Mouse (Mus musculus) CH12.LX (cell line): Measurements from ENCODE around the gene Dnah5. TPM values are rescaled to one million over a fixed set of nuclear protein-coding genes. Genes with fewer than 3 reads are reported as not detected.

Source experiments
- DNase-seq: peaks from one replicate; pipeline ENCODE4 v3.0.0-alpha.2; 2013; ENCODE audit errors: extremely low read depth
- H3K27ac ChIP-seq: 2 replicates; pipeline ENCODE4 v1.5.1; 2012; ENCODE audit warnings: low read depth, mild to moderate bottlenecking, control low read depth, moderate library complexity; ENCODE audit not compliant: insufficient read depth
- H3K27me3 ChIP-seq: replicated peaks from 2 replicates; pipeline ENCODE3; 2012; ENCODE audit warnings: inconsistent platforms
- H3K36me3 ChIP-seq, 2 experiments: replicated peaks in 1 of 2; 2 replicates each; pipeline versions ENCODE3 to v1.6.1; 2012; ENCODE audit warnings: inconsistent platforms in 1 of 2, low read length in 1 of 2, mild to moderate bottlenecking in 1 of 2, mixed read lengths in 1 of 2, moderate library complexity in 1 of 2; ENCODE audit not compliant: control insufficient read depth in 1 of 2, insufficient read depth in 1 of 2
- H3K4me1 ChIP-seq, 2 experiments: 2 replicates each; pipeline ENCODE4 v1.6.1; 2012; ENCODE audit warnings: inconsistent platforms in 1 of 2, moderate library complexity in 1 of 2; ENCODE audit not compliant: insufficient read depth in 2 of 2, control insufficient read depth in 1 of 2
- H3K4me2 ChIP-seq: 2 replicates; pipeline ENCODE4 v1.6.1; 2012; ENCODE audit warnings: low read depth, mild to moderate bottlenecking, control low read depth; ENCODE audit not compliant: poor library complexity, insufficient read depth, severe bottlenecking
- H3K4me3 ChIP-seq, 3 experiments: fragments of 150-350 bp in 1 of 3; sonication (generic) in 1 of 3; replicated peaks in 1 of 3; 2 replicates each; pipeline versions ENCODE3 to v1.5.1; 2011 to 2012; ENCODE audit warnings: low read depth in 2 of 3, low read length in 2 of 3, mild to moderate bottlenecking in 2 of 3, moderate library complexity in 2 of 3, control low read depth in 1 of 3, improper control_type of control experiment in 1 of 3, inconsistent platforms in 1 of 3, mixed read lengths in 1 of 3; ENCODE audit not compliant: poor library complexity in 1 of 3
- H3K79me2 ChIP-seq: replicated peaks from 2 replicates; pipeline ENCODE4 v1.6.1; 2012; ENCODE audit warnings: mild to moderate bottlenecking, moderate library complexity; ENCODE audit not compliant: control insufficient read depth, poor library complexity, insufficient read depth, severe bottlenecking; ENCODE audit errors: extremely low read depth
- H3K9ac ChIP-seq: 2 replicates; pipeline ENCODE4 v1.6.1; 2012; ENCODE audit warnings: low read depth, mild to moderate bottlenecking, control low read depth, moderate library complexity; ENCODE audit not compliant: insufficient read depth
- H3K9me3 ChIP-seq: replicated peaks from 2 replicates; pipeline ENCODE3; 2012; ENCODE audit warnings: low read length, inconsistent platforms, mixed read lengths
- CHD2 ChIP-seq: IDR thresholded peaks from 2 replicates; pipeline ENCODE4 v1.6.1; 2011; ENCODE audit warnings: low read length, improper control_type of control experiment
- EP300 ChIP-seq: IDR thresholded peaks from 2 replicates; pipeline ENCODE4 v1.6.1; 2011; ENCODE audit warnings: low read length, improper control_type of control experiment
- GABPA ChIP-seq: IDR thresholded peaks from 2 replicates; pipeline ENCODE4 v1.6.1; 2012; ENCODE audit warnings: low read depth, low read length, improper control_type of control experiment, inconsistent platforms; ENCODE audit not compliant: insufficient replicate concordance
- HCFC1 ChIP-seq: IDR thresholded peaks from 2 replicates; pipeline ENCODE4 v1.6.1; 2012; ENCODE audit warnings: low read depth, mild to moderate bottlenecking, inconsistent platforms, low read length, improper control_type of control experiment
- IRF4 ChIP-seq: IDR thresholded peaks from 2 replicates; pipeline ENCODE4 v1.6.1; 2014; ENCODE audit warnings: low read depth, mild to moderate bottlenecking, inconsistent platforms, low read length, improper control_type of control experiment
- MAFK ChIP-seq: IDR thresholded peaks from 2 replicates; pipeline ENCODE4 v1.6.1; 2011; ENCODE audit warnings: low read length, improper control_type of control experiment; ENCODE audit not compliant: insufficient replicate concordance
- MAX ChIP-seq: IDR thresholded peaks from 2 replicates; pipeline ENCODE4 v1.6.1; 2011; ENCODE audit warnings: low read length, improper control_type of control experiment
- MEF2A ChIP-seq: IDR thresholded peaks from 2 replicates; pipeline ENCODE4 v1.6.1; 2014; ENCODE audit warnings: low read depth, mild to moderate bottlenecking, inconsistent platforms, low read length, improper control_type of control experiment, borderline replicate concordance
- MXI1 ChIP-seq: IDR thresholded peaks from 2 replicates; pipeline ENCODE4 v1.6.1; 2011; ENCODE audit warnings: mild to moderate bottlenecking, low read depth, low read length, improper control_type of control experiment
- POLR2AphosphoS2 ChIP-seq: IDR thresholded peaks from 2 replicates; pipeline ENCODE4 v1.6.1; 2011; ENCODE audit warnings: low read depth, low read length, improper control_type of control experiment
- RAD21 ChIP-seq: IDR thresholded peaks from 2 replicates; pipeline ENCODE4 v1.6.1; 2011; ENCODE audit warnings: low read depth, mild to moderate bottlenecking, low read length, improper control_type of control experiment, moderate library complexity
- RCOR1 ChIP-seq: conservative IDR thresholded peaks from 2 replicates; pipeline ENCODE4 v1.6.1; 2012; ENCODE audit warnings: low read depth, mild to moderate bottlenecking, inconsistent platforms, low read length, improper control_type of control experiment
- SMC3 ChIP-seq: IDR thresholded peaks from 2 replicates; pipeline ENCODE4 v1.6.1; 2011; ENCODE audit warnings: low read depth, low read length, improper control_type of control experiment
- TBP ChIP-seq: conservative IDR thresholded peaks from 2 replicates; pipeline ENCODE4 v1.6.1; 2011; ENCODE audit warnings: low read depth, low read length, improper control_type of control experiment
- TCF12 ChIP-seq: IDR thresholded peaks from 2 replicates; pipeline ENCODE4 v1.6.1; 2014; ENCODE audit warnings: low read depth, mild to moderate bottlenecking, inconsistent platforms, low read length, improper control_type of control experiment
- UBTF ChIP-seq: IDR thresholded peaks from 2 replicates; pipeline ENCODE4 v1.6.1; 2012; ENCODE audit warnings: low read depth, mild to moderate bottlenecking, inconsistent platforms, low read length, improper control_type of control experiment, moderate library complexity
- USF1 ChIP-seq: IDR thresholded peaks from 2 replicates; pipeline ENCODE4 v1.6.1; 2014; ENCODE audit warnings: low read depth, mild to moderate bottlenecking, inconsistent platforms, low read length, improper control_type of control experiment
- ZMIZ1 ChIP-seq: IDR thresholded peaks from 2 replicates; pipeline ENCODE4 v1.6.1; 2012; ENCODE audit warnings: low read depth, mild to moderate bottlenecking, inconsistent platforms, low read length, improper control_type of control experiment
- ZNF384 ChIP-seq: IDR thresholded peaks from 2 replicates; pipeline ENCODE4 v1.6.1; 2012; ENCODE audit warnings: low read depth, low read length, improper control_type of control experiment, inconsistent platforms
- dilution Hi-C: fragments of 300-500 bp; cut with MboI; formaldehyde crosslinking; loops from 2 replicates; pipeline ENCODE4 v1.14.3; 2020; ENCODE audit warnings: low sequenced_read_pairs; ENCODE audit not compliant: extremely low pct_unique_long_range_greater_than_20kb, extremely low pct_ligation_motif_present
- in situ Hi-C: fragments of 300-500 bp; cut with MboI; formaldehyde crosslinking; loops from 3 replicates; pipeline ENCODE4 v1.14.3; 2019; ENCODE audit warnings: low sequenced_read_pairs, low pct_ligation_motif_present, low pct_unique_long_range_greater_than_20kb, mixed read lengths
- polyA plus RNA-seq: library from polyadenylated mRNA; unstranded; fragments of >175 nt; gene quantifications from 2 replicates; pipeline ENCODE4 v1.2.1, GENCODE M21; 2012; ENCODE audit warnings: low read depth; ENCODE audit not compliant: insufficient read length
- total RNA-seq, 2 experiments: library from RNA; depleted of rRNA; stranded (reverse); fragments of 300-350 nt in 1 of 2; fragments of >200 nt in 1 of 2; gene quantifications; 2 replicates each; pipeline ENCODE4 v1.2.3; 2012 to 2014

Gene Dnah5
- total and polyA plus RNA-seq, 3 experiments = under 0.01 to 0.01 TPM; not detected in 1

GRCm38 (mm10) chr15:28299438-28299837 is 95.9 kb downstream of the Dnah5 start:
- Histone ChIP-seq H3K79me2 (no peaks in the 10 kb centered on the region), H3K9me3 (peaks cover 40% of the 10 kb centered on the region), H3K4me3 (no peak overlapping the region), H3K27ac (no peak overlapping the region), H3K4me2 (no peak overlapping the region), H3K4me1 (no peaks in the 10 kb centered on the region), H3K9ac (no peak overlapping the region), H3K36me3 (no peaks in the 10 kb centered on the region), H3K27me3 (no peaks in the 10 kb centered on the region)
- in situ Hi-C loops (no loop called here), dilution Hi-C loops (no loop called here)
- TF ChIP-seq MEF2A (no peak), USF1 (no peak), UBTF (no peak), ZMIZ1 (no peak), POLR2AphosphoS2 (no peak), MXI1 (no peak), MAFK (no peak), TBP (no peak), HCFC1 (no peak), RCOR1 (no peak), TCF12 (no peak), SMC3 (no peak), GABPA (no peak), IRF4 (no peak)
- no peak for DNase-seq

GRCm38 (mm10) chr15:28307131-28307530 is 103.6 kb downstream of the Dnah5 start:
- dilution Hi-C loops = no loop called here
- Histone ChIP-seq H3K4me2 (no peak overlapping the region), H3K79me2 (no peaks in the 10 kb centered on the region), H3K4me1 (no peaks in the 10 kb centered on the region), H3K27ac (no peak overlapping the region), H3K4me3 (no peak overlapping the region), H3K9me3 (peaks cover 38% of the 10 kb centered on the region), H3K27me3 (no peaks in the 10 kb centered on the region), H3K9ac (no peak overlapping the region), H3K36me3 (no peaks in the 10 kb centered on the region)
- DNase-seq = no peak
- TF ChIP-seq ZNF384 = no peak
- TF ChIP-seq EP300 = no peak
- no peak for TF ChIP-seq CHD2
- no peak for TF ChIP-seq HCFC1
- no peak for TF ChIP-seq RAD21
- TF ChIP-seq MAX = no peak
- no peak for TF ChIP-seq MEF2A
- in situ Hi-C loops = no loop called here
